Mouse (Mus musculus) small intestine, adult 2 months (tissue): ENCODE results near the gene Nprl2. TPM values are rescaled to one million over a fixed set of nuclear protein-coding genes. Genes with fewer than 3 reads are reported as not detected.

Experiments
- H3K27ac ChIP-seq: fragments of 200-500 bp; 2 replicates; pipeline ENCODE4 v1.5.1; 2012; ENCODE audit warnings: low read depth, low read length, control low read depth, inconsistent platforms; ENCODE audit not compliant: insufficient read depth
- H3K27me3 ChIP-seq: fragments of 200-500 bp; 2 replicates; pipeline ENCODE4 v1.6.1; 2012; ENCODE audit warnings: mild to moderate bottlenecking, moderate library complexity, low read length, inconsistent platforms; ENCODE audit not compliant: control insufficient read depth, insufficient read depth
- H3K36me3 ChIP-seq: fragments of 200-500 bp; 2 replicates; pipeline ENCODE4 v1.6.1; 2012; ENCODE audit warnings: mild to moderate bottlenecking, low read length, control low read depth, inconsistent platforms; ENCODE audit not compliant: control insufficient read depth, insufficient read depth
- H3K4me1 ChIP-seq: fragments of 200-500 bp; 2 replicates; pipeline ENCODE4 v1.6.1; 2012; ENCODE audit warnings: low read length, inconsistent platforms, mixed read lengths; ENCODE audit not compliant: control insufficient read depth, insufficient read depth, insufficient read length
- H3K4me3 ChIP-seq: fragments of 200-500 bp; 2 replicates; pipeline ENCODE4 v1.5.1; 2012; ENCODE audit warnings: low read depth, mild to moderate bottlenecking, control low read depth, inconsistent platforms, low read length, moderate library complexity
- CTCF ChIP-seq: fragments of 200-500 bp; IDR thresholded peaks from 2 replicates; pipeline ENCODE4 v1.5.1; 2012; ENCODE audit warnings: low read depth, mild to moderate bottlenecking, control low read depth, inconsistent platforms, low read length, moderate library complexity, mixed read lengths; ENCODE audit not compliant: insufficient replicate concordance, insufficient read length; ENCODE audit errors: extremely low read depth
- POLR2A ChIP-seq: fragments of 200-500 bp; IDR thresholded peaks from 2 replicates; pipeline ENCODE4 v1.6.1; 2012; ENCODE audit warnings: low read depth, mild to moderate bottlenecking, control low read depth, inconsistent platforms, low read length, moderate library complexity
- WGBS: fragments of 180-500 bp; shearing (Covaris S2); methylation state at CpG from one replicate; pipeline ENCODE4 v1.1.7; 2018; 5-methylcytosine and 5-hydroxymethylcytosine counted together
- polyA plus RNA-seq: library from polyadenylated mRNA; depleted of rRNA; stranded (reverse); fragments of >200 nt; gene quantifications from 2 replicates; pipeline ENCODE4 v1.2.3, GENCODE M21; 2012; rRNA removed

Nprl2 gene
- 15.6 and 23.3 TPM in 2 replicates for polyA plus RNA-seq

DNA sequence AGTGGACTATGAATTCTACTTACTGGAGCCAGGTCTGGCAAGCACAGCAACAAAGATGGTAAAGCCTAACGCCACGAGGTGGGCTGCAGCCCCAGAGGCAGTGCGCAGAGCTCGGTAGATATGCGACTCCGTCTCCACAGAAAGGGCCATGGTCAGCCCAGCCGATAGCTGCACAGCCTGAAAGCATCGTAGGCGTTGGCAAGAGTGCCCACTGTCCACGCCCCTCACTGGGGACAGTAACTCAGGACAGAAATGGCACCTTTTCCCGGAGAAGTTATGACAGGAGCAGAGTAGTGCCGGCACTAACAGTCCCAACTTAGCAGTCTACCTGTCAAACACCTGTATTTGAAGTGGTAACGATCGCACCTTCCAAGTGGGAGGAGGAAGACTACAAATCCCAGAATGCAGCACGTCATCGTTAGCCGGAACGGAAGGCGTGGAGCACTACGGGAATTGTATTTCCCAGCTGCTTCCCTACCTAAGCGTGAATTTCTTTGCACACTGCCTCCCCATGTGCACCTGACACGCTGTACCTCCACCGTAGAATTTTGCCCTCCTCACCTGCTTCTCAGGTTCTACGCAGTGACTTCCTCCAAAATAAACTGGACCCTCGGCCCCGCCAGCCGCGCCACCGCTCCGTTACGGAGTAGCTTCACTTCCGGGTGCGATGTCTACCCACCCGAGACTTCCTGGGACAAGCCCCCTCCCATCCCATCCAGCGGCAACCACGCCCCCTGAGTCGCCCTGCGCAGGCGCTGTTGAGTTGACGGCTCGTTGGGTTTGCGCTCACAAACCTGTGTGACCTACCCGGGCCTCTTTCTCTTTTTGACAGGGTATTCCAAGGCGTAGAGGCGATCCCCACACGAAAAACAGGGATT lies at the start of gene Nprl2, which contains the start of gene Cyb561d2:
Gene Nprl2 (plus strand): TSS at position 753 of the 878 bp plus-strand sequence.
Gene Cyb561d2 (minus strand): TSS at position 720 of the 878 bp plus-strand sequence.
- peak within 1 kb of the TSS; percentile 41 for H3K27ac ChIP-seq
- WGBS: under 1% methylated on average over 46 of the region's 46 CpGs
- 0 out of 2 replicates have a peak, but pooled peaks have one; percentile 10 for TF ChIP-seq POLR2A
- no peak for TF ChIP-seq CTCF

DNA sequence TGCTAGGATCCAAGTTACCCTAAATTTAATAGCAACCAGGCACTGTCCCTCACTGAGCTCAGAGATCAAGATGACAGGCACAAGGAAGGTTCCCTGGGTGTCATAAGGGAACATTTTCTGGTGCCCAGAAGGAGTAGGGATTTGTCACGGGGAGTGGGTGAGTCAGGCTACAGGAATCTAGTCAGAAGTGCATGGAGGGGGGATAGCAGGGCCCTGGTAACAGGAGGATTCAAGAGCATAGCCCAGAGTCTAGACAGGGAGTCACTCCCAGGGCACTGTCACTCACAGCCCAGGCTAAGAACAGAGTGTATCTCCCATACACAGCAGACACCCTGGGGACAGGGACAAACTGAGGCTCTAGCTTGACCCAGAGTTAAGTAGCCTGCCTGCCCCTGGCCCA lies 48.5 kb upstream of the Nprl2 start:
- Histone ChIP-seq H3K27ac (no peak overlapping the region), H3K27me3 (0 out of 2 replicates have a peak, but pooled peaks cover 2% of the 10 kb centered on the region), H3K4me3 (no peak overlapping the region), H3K4me1 (peaks cover 4% of the 10 kb centered on the region; the same call in 1 of the 2 replicates), H3K36me3 (no peaks in the 10 kb centered on the region)
- no peak for TF ChIP-seq CTCF
- no peak for TF ChIP-seq POLR2A
- WGBS: 36% methylated on average over 1 of the region's 1 CpGs

More for the DNA sequence above, at the start of gene Nprl2, which contains the start of gene Cyb561d2:
- Histone ChIP-seq H3K4me3 (peak within 1 kb of the TSS; percentile 76), H3K4me1 (peaks cover 8% of the 10 kb centered on the region), H3K27me3 (no peaks in the 10 kb centered on the region), H3K36me3 (peaks cover 31% of the 10 kb centered on the region)

DNA sequence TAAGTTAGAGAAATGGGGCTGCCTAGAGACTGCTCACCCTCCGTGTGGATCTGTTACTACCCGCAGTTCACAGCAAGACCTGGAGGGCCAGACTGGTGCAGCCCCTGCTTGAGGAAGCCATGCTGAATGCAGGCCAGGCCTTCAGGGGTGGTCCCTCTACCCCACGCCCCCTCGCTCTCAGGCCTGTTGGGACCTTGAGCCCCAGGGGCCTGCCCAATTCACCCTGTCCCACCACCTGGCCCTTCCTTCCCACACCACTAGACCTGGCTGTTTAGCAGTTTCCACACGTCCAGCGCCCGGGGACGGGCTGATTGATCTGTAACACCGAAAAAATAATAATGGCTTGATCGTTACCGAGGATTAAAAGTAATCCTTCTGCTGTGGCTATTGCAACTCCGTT lies 47.8 kb upstream of the Nprl2 start:
- TF ChIP-seq CTCF (no peak), POLR2A (no peak)
- H3K4me3 ChIP-seq: no peak overlapping the region
- H3K4me1 ChIP-seq: peaks cover 4% of the 10 kb centered on the region; the same call in 1 of the 2 replicates
- no peak overlapping the region for H3K27ac ChIP-seq
- 80% methylated on average over 12 of the region's 12 CpGs for WGBS
- H3K36me3 ChIP-seq: no peaks in the 10 kb centered on the region
- 0 out of 2 replicates have a peak, but pooled peaks cover 2% of the 10 kb centered on the region for H3K27me3 ChIP-seq

DNA sequence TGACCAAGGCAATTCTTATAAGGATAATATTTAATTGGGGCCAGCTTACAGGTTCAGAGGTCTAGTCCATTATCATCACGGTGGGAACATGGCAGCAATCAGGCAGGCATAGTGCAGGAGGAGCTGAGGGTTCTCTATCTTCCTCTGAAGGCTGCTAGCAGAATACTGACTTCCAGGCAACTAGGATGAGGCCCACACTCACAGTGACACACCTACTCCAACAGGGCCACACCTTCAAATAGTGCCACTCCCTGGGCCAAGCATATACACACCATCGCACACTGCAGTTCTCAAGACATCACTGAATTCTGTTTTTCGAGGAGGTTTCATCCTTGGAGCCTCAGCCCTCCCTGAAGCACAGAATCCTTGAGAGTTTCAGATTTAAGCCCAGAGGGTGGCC lies 45.7 kb upstream of the Nprl2 start:
- H3K4me1 ChIP-seq: no peaks in the 10 kb centered on the region
- no peaks in the 10 kb centered on the region for H3K36me3 ChIP-seq
- H3K4me3 ChIP-seq: no peak overlapping the region
- H3K27ac ChIP-seq: no peak overlapping the region
- 46% methylated on average over 3 of the region's 3 CpGs for WGBS
- no peak for TF ChIP-seq POLR2A
- no peak for TF ChIP-seq CTCF
- H3K27me3 ChIP-seq: 0 out of 2 replicates have a peak, but pooled peaks cover 2% of the 10 kb centered on the region

DNA sequence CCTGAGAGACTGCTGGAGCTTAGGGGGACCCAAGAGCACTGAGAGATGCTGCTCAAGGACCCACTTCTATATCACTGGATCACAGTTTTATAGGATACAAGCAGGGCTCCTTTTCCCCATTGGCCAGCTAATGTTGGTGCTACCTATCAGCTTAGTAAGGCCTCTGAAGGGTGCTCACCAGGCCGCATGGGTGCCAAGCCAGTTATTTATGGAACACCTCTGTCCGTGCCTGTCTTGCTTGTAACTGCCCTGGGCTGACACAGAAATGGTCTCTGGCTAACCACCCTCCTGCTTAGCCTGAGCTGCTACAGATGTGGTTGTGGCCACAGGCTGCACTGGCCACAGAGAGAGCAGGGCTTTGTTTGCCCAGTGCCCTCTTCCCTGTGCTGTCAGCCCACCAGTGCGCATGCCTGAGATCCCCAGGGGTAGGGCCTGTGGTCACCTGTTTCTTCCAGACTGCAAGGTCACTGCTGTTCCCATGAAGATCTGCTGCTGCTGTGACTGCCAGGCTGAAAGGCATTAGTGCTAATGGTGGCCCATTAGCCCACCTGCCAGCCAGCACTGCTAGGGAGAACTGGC lies 41.2 kb upstream of the Nprl2 start:
- TF ChIP-seq CTCF (no peak), POLR2A (no peak)
- Histone ChIP-seq H3K4me3 (no peak overlapping the region), H3K27me3 (0 out of 2 replicates have a peak, but pooled peaks cover 2% of the 10 kb centered on the region), H3K4me1 (no peaks in the 10 kb centered on the region), H3K27ac (no peak overlapping the region), H3K36me3 (no peaks in the 10 kb centered on the region)
- WGBS: 78% methylated on average over 3 of the region's 3 CpGs

DNA sequence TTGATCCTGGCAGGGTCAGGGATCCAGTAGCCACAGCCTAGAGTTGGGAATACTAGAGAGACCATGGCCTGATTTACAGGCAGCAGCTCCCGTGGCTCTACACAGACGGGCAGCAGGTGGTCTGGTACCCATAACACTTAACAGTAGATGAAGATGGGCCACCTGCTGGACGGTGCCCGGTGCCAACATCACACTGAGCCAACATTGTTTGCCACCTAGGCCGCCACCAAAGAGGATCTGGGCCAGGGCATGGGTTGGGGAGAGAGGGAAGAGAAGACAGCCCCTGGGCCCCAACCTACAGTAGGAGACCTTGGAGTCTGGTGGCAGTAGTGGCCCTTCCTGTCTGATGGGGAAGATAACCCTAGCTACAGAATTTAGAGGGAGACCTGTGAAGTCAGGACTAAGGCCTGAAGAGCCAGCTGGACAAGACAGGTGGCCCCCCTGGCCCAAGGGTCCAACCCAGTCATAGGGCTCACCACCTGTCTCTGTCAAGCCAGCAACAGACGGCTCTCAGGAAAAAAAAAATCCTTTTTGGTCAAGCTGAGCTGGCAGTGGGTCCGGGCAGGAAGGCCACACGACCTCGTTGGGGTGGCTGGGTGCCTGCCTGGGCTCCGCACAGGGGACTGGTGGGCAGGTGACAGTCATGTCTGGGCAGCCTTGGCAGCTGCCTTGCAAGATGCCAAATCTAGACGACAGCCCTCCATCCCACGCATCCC lies 39.7 kb upstream of the Nprl2 start:
- WGBS: 80% methylated on average over 12 of the region's 12 CpGs
- TF ChIP-seq CTCF: no peak

More for the DNA sequence above, 39.7 kb upstream of the Nprl2 start:
- Histone ChIP-seq H3K4me1 (no peaks in the 10 kb centered on the region), H3K27me3 (0 out of 2 replicates have a peak, but pooled peaks cover 2% of the 10 kb centered on the region), H3K27ac (no peak overlapping the region), H3K4me3 (no peak overlapping the region), H3K36me3 (no peaks in the 10 kb centered on the region)
